Mouse (Mus musculus) liver, embryonic 14.5 days (tissue): ENCODE data around the gene Polr1d.

Experiments used
- CTCF ChIP-seq: IDR thresholded peaks from 2 replicates; pipeline ENCODE4 v1.5.1; 2016; ENCODE audit warnings: antibody characterized with exemption, low read depth, control low read depth
- EP300 ChIP-seq: IDR thresholded peaks from 2 replicates; pipeline ENCODE4 v1.6.1; 2016; ENCODE audit warnings: antibody characterized with exemption, low read depth

DNA sequence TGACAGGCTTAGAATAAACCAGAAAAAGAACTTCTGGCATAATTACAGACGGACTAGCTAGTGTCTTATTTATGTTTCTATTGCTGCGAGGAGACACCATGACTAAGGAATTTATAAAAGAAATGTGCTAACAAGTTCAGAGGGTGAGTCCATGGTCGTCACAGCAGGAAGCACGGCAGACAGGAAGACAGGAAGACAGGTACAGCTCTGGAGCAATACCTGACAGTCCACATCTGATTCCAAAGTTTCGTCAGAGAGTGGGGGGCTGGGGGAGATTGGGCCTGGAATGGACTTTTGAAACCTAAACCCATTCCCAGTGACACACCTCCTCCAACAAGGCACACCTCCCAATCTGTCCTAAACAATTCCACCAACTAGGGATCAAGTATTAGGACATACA, 9.9 kb upstream of the Polr1d start:
- TF ChIP-seq CTCF, result no peak
- no peak for TF ChIP-seq EP300
